Mouse (Mus musculus) bone marrow macrophage, adult 2 months (primary cell): ENCODE data around the gene Mex3a. TPM values are rescaled to one million over a fixed set of nuclear protein-coding genes. Genes with fewer than 3 reads are reported as not detected.

ENCODE experiments used
- H3K27ac ChIP-seq: 2 replicates; pipeline ENCODE4 v1.5.1; 2012; ENCODE audit warnings: low read depth, low read length; ENCODE audit not compliant: insufficient read depth
- H3K4me1 ChIP-seq: 2 replicates; pipeline ENCODE4 v1.6.1; 2012; ENCODE audit warnings: low read length; ENCODE audit not compliant: control insufficient read depth, insufficient read depth
- H3K4me3 ChIP-seq: 2 replicates; pipeline ENCODE4 v1.5.1; 2012; ENCODE audit warnings: mild to moderate bottlenecking, low read length, moderate library complexity; ENCODE audit not compliant: insufficient read depth
- CTCF ChIP-seq: IDR thresholded peaks from 2 replicates; pipeline ENCODE4 v1.5.1; 2012; ENCODE audit warnings: low read depth, mild to moderate bottlenecking, low read length, moderate library complexity
- POLR2A ChIP-seq: IDR thresholded peaks from 2 replicates; pipeline ENCODE4 v1.6.1; 2012; ENCODE audit warnings: mild to moderate bottlenecking, low read depth, low read length, borderline replicate concordance
- polyA plus RNA-seq: library from polyadenylated mRNA; stranded (reverse); fragments of >200 nt; gene quantifications from 2 replicates; pipeline ENCODE4 v1.2.4, GENCODE M21; 2012; ENCODE audit not compliant: missing spikeins, insufficient read depth, insufficient read length

Mex3a gene
- polyA plus RNA-seq, 1 experiment = 0.16 TPM

- H3K4me1 ChIP-seq = 0 out of 2 replicates have a peak, but pooled peaks cover 2% of the 10 kb centered on the region
These were observed 10.3 kb downstream of the Mex3a start for GRCm38 (mm10) chr3:88542486-88542885.

GRCm38 (mm10) chr3:88543174-88543573 lies 11.0 kb downstream of the Mex3a start:
- no peak for TF ChIP-seq CTCF
- TF ChIP-seq POLR2A = no peak
- H3K27ac ChIP-seq = no peak overlapping the region
- H3K4me3 ChIP-seq = no peak overlapping the region
- H3K4me1 ChIP-seq = 0 out of 2 replicates have a peak, but pooled peaks cover 2% of the 10 kb centered on the region

More at GRCm38 (mm10) chr3:88542486-88542885, 10.3 kb downstream of the Mex3a start:
- no peak for TF ChIP-seq POLR2A
- TF ChIP-seq CTCF = no peak
- H3K27ac ChIP-seq = no peak overlapping the region
- H3K4me3 ChIP-seq = no peak overlapping the region

GRCm38 (mm10) chr3:88543651-88544410 lies 11.6 kb downstream of the Mex3a start:
- 0 out of 2 replicates have a peak, but pooled peaks cover 2% of the 10 kb centered on the region for H3K4me1 ChIP-seq
- no peak overlapping the region for H3K27ac ChIP-seq
- H3K4me3 ChIP-seq = no peak overlapping the region
- no peak for TF ChIP-seq CTCF

GRCm38 (mm10) chr3:88544514-88544913 lies 12.3 kb downstream of the Mex3a start:
- no peak overlapping the region for H3K27ac ChIP-seq
- TF ChIP-seq CTCF = no peak
- TF ChIP-seq POLR2A = no peak
- H3K4me3 ChIP-seq = no peak overlapping the region
- H3K4me1 ChIP-seq = 0 out of 2 replicates have a peak, but pooled peaks cover 2% of the 10 kb centered on the region

- H3K4me1 ChIP-seq = 0 out of 2 replicates have a peak, but pooled peaks cover 2% of the 10 kb centered on the region
- H3K27ac ChIP-seq = no peak overlapping the region
- H3K4me3 ChIP-seq = no peak overlapping the region
- no peak for TF ChIP-seq CTCF
These were observed 12.9 kb downstream of the Mex3a start for GRCm38 (mm10) chr3:88544955-88545591.

- TF ChIP-seq CTCF (no peak), POLR2A (no peak)
- Histone ChIP-seq H3K4me1 (peaks cover 11% of the 10 kb centered on the region), H3K4me3 (no peak overlapping the region), H3K27ac (no peak overlapping the region)
These were observed 14.7 kb downstream of the Mex3a start for GRCm38 (mm10) chr3:88546674-88547418.

- Histone ChIP-seq H3K27ac (no peak within 1 kb of the TSS), H3K4me3 (no peak within 1 kb of the TSS), H3K4me1 (peaks cover 11% of the 10 kb centered on the region)
- TF ChIP-seq POLR2A = no peak
- TF ChIP-seq CTCF = no peak
These were observed 16.2 kb downstream of the Mex3a start, which contains the start of gene Rab25 for GRCm38 (mm10) chr3:88548180-88548917. TSS of gene Rab25 (minus strand) at chr3:88548300.

- peak overlapping the region; percentile 66 for H3K4me3 ChIP-seq
- H3K27ac ChIP-seq = no peak overlapping the region; the same call in 1 of the 2 replicates
- H3K4me1 ChIP-seq = peaks cover 14% of the 10 kb centered on the region
- no peak for TF ChIP-seq CTCF
- TF ChIP-seq POLR2A = no peak
These were observed 19.4 kb downstream of the Mex3a start for GRCm38 (mm10) chr3:88551586-88551985.

- peaks cover 14% of the 10 kb centered on the region for H3K4me1 ChIP-seq
- H3K27ac ChIP-seq = peak overlapping the region; percentile 73
- TF ChIP-seq CTCF (no peak), POLR2A (no peak)
These were observed 20.0 kb downstream of the Mex3a start for GRCm38 (mm10) chr3:88552082-88552645.

More at GRCm38 (mm10) chr3:88552082-88552645, 20.0 kb downstream of the Mex3a start:
- H3K4me3 ChIP-seq = peak overlapping the region; percentile 66
